Mouse (Mus musculus) small intestine, adult 2 months (tissue): Measurements from ENCODE around the gene Dazap2.
A peak's percentile ranks its signal among the peaks of the same experiment; 100 is the strongest.

ENCODE experiments used
- CTCF ChIP-seq: fragments of 200-500 bp; IDR thresholded peaks from 2 replicates; pipeline ENCODE4 v1.5.1; 2012; ENCODE audit warnings: low read depth, mild to moderate bottlenecking, control low read depth, inconsistent platforms, low read length, moderate library complexity, mixed read lengths; ENCODE audit not compliant: insufficient replicate concordance, insufficient read length; ENCODE audit errors: extremely low read depth
- POLR2A ChIP-seq: fragments of 200-500 bp; IDR thresholded peaks from 2 replicates; pipeline ENCODE4 v1.6.1; 2012; ENCODE audit warnings: low read depth, mild to moderate bottlenecking, control low read depth, inconsistent platforms, low read length, moderate library complexity

DNA sequence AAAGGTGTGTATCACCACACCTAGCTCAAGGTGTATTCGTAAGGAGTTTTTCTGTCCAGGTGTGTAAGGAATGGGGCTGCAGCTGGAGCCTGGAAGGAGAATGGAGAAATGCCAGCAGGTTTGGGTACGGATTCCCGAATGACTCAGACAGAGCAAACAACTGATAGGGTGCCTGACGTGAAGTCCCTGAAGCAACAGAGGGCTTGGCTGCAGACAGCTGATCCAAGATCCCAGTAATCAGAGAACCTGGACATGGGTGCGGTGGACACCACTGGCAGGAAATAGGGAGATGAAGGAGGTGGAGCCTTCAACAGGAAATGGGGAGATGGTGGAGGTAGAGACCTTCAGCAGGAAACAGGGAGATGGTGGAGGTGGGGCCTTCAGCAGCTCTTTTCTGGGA, 17.2 kb downstream of the Dazap2 start:
- TF ChIP-seq CTCF (no peak), POLR2A (peak; percentile 30; the same call in 1 of the 2 replicates)
